Mouse (Mus musculus) cerebellum, postnatal 10 days (tissue): ENCODE measurements at regions not wholly inside any gene's neighbourhood (a gene's known extent, or its start where the extent isn't known, plus 50 kb on each side); places are given as distances from the start of the nearest gene placed in this dataset.
"Not testable (repeated sequence)": the region's sequence is repeated elsewhere in the genome, so short reads cannot be mapped to it uniquely, and the experiment has no call there.

Source experiments
- DNase-seq, 2 experiments: peaks; one replicate each; pipeline ENCODE4 v3.0.0; 2021; ENCODE audit warnings: mixed read lengths in 2 of 2

- DNase-seq = not testable (repeated sequence)
Observed at GRCm38 (mm10) chr1:117051311-117051710, 248.5 kb downstream of the Gm19965 start.

GRCm38 (mm10) chr1:117067151-117067819 is 264.5 kb downstream of the Gm19965 start:
- DNase-seq = no peak

GRCm38 (mm10) chr1:117087136-117087535 is 284.4 kb downstream of the Gm19965 start:
- no peak for DNase-seq

GRCm38 (mm10) chr1:117111496-117111895 is 308.7 kb downstream of the Gm19965 start:
- no peak for DNase-seq

GRCm38 (mm10) chr1:117113918-117114317 is 311.1 kb downstream of the Gm19965 start:
- no peak for DNase-seq

- DNase-seq = peak; percentile 2 to 3
Observed at GRCm38 (mm10) chr1:117122965-117123364, 320.2 kb downstream of the Gm19965 start.
